Mouse (Mus musculus) neural tube, embryonic 11.5 days (tissue): ENCODE results near the gene Tmem260. TPM values are rescaled to one million over a fixed set of nuclear protein-coding genes. Genes with fewer than 3 reads are reported as not detected.

ENCODE experiments used
- ATAC-seq: fragments of 200-750 bp; cut with Nextera tagmentation; 2 replicates; pipeline ENCODE4 v1.8.0; 2017; ENCODE audit warnings: moderate number of reproducible peaks, mild to moderate bottlenecking, moderate TSS enrichment, moderate library complexity; ENCODE audit not compliant: insufficient read depth, low FRiP score, low TSS enrichment
- DNase-seq: peaks from one replicate; pipeline ENCODE4 v3.0.0-alpha.2; 2015; ENCODE audit warnings: low spot score
- H3K27ac ChIP-seq: fragments of 300-500 bp; sonication (generic); 2 replicates; pipeline ENCODE4 v1.5.1; 2014; ENCODE audit warnings: low read depth, mild to moderate bottlenecking, low read length
- H3K27me3 ChIP-seq: fragments of 300-500 bp; sonication (generic); 2 replicates; pipeline ENCODE4 v1.6.1; 2014; ENCODE audit warnings: mild to moderate bottlenecking, low read length, mixed read lengths; ENCODE audit not compliant: control insufficient read depth, insufficient read depth
- H3K36me3 ChIP-seq: fragments of 300-500 bp; sonication (generic); 2 replicates; pipeline ENCODE4 v1.6.1; 2014; ENCODE audit warnings: mild to moderate bottlenecking, low read length, moderate library complexity, mixed read lengths; ENCODE audit not compliant: control insufficient read depth, insufficient read depth
- H3K4me1 ChIP-seq: fragments of 300-500 bp; sonication (generic); 2 replicates; pipeline ENCODE4 v1.6.1; 2014; ENCODE audit warnings: low read length, mixed read lengths; ENCODE audit not compliant: control insufficient read depth, insufficient read depth
- H3K4me2 ChIP-seq: fragments of 300-500 bp; sonication (generic); 2 replicates; pipeline ENCODE4 v1.6.1; 2014; ENCODE audit warnings: low read depth, mild to moderate bottlenecking, moderate library complexity
- H3K4me3 ChIP-seq: fragments of 300-500 bp; sonication (generic); 2 replicates; pipeline ENCODE4 v1.5.1; 2014; ENCODE audit warnings: low read depth, low read length
- H3K9ac ChIP-seq: fragments of 300-500 bp; sonication (generic); 2 replicates; pipeline ENCODE4 v1.6.1; 2014; ENCODE audit warnings: mild to moderate bottlenecking, low read length
- H3K9me3 ChIP-seq: fragments of 300-500 bp; sonication (generic); 2 replicates; pipeline ENCODE4 v1.6.1; 2016; ENCODE audit warnings: low read length; ENCODE audit not compliant: control insufficient read depth
- WGBS: fragments of 180-500 bp; shearing (Covaris S2); extraction: QIAGEN DNeasy Blood & Tissue Kit; methylation state at CpG from one replicate; pipeline ENCODE4 v1.1.7; 2014; 5-methylcytosine and 5-hydroxymethylcytosine counted together
- polyA plus RNA-seq: library from polyadenylated mRNA; unstranded; fragments of >200 nt; fragmentation: Nextera tagmentation; extraction: Ambion mirVana; gene quantifications from 2 replicates; pipeline ENCODE4 v1.2.1, GENCODE M21; 2014

Tmem260 gene
- polyA plus RNA-seq, 1 experiment from 2014 or later: 25.3 TPM

- ATAC-seq (no peak), DNase-seq (no peak)
- Histone ChIP-seq H3K4me2 (no peak overlapping the region), H3K9me3 (no peaks in the 10 kb centered on the region), H3K27ac (no peak overlapping the region), H3K27me3 (no peaks in the 10 kb centered on the region), H3K36me3 (no peaks in the 10 kb centered on the region), H3K4me3 (no peak overlapping the region), H3K9ac (no peak overlapping the region), H3K4me1 (no peaks in the 10 kb centered on the region)
- WGBS: 92% methylated on average over 2 of the region's 2 CpGs
Observed at GRCm38 (mm10) chr14:48431978-48432377, 13.9 kb upstream of the Tmem260 start.

DNA sequence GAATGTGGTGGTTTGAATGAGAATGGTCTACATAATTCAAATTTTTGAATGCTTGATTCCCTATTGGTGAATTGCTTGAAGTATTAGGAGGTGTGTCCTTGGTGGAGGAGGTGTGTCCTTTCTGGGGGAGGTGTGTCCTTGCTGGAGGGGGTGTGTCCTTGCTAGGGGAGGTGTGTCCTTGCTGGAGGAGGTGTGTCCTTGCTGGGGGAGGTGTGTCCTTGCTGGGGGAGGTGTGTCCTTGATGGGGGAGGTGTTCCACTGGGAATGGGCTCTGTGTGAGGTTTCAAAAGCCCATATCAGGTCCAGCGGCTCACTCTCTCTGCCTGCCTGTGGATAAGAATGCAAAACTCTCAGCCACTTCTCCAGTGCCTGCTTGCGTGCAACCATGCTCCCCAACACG lies 2.1 kb upstream of the Tmem260 start:
- WGBS: 43% methylated on average over 3 of the region's 3 CpGs
- no peaks in the 10 kb centered on the region for H3K36me3 ChIP-seq
- ATAC-seq (no peak), DNase-seq (no peak)
- no peak overlapping the region for H3K9ac ChIP-seq
- H3K27ac ChIP-seq: no peak overlapping the region
- no peaks in the 10 kb centered on the region for H3K9me3 ChIP-seq
- H3K27me3 ChIP-seq: no peaks in the 10 kb centered on the region
- no peak overlapping the region for H3K4me2 ChIP-seq
- H3K4me1 ChIP-seq: peaks cover 6% of the 10 kb centered on the region; the same call in 1 of the 2 replicates
- no peak overlapping the region for H3K4me3 ChIP-seq

GRCm38 (mm10) chr14:48451966-48452407 lies 6.1 kb downstream of the Tmem260 start:
- H3K4me1 ChIP-seq: peaks cover 5% of the 10 kb centered on the region; the same call in 1 of the 2 replicates
- DNase-seq (no peak), ATAC-seq (no peak)
- no peak overlapping the region for H3K4me2 ChIP-seq
- no peaks in the 10 kb centered on the region for H3K27me3 ChIP-seq
- no peaks in the 10 kb centered on the region for H3K9me3 ChIP-seq
- H3K9ac ChIP-seq: no peak overlapping the region
- no peak overlapping the region for H3K27ac ChIP-seq
- 72% methylated on average over 18 of the region's 18 CpGs for WGBS
- H3K36me3 ChIP-seq: no peaks in the 10 kb centered on the region
- H3K4me3 ChIP-seq: no peak overlapping the region

DNA sequence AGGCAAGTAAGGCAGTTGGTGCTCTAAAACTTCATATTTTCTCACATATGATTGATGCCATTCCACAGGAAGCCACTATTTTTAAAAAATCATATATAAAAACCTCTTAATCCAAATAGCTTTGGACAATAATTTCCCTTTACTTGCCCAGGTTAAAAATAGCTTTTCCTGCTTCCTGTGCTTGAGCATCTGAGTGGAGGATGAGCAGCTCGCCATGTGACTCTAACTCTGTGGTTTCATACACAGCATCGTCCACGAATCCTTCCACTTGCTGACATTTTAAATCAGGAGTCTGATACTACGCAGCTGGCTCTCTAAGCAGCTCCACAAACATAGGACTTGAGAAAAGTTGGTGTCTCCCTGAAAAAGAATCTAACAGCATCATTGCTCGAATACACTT lies 7.5 kb downstream of the Tmem260 start:
- ATAC-seq (no peak), DNase-seq (no peak)
- Histone ChIP-seq H3K4me3 (no peak overlapping the region), H3K27me3 (no peaks in the 10 kb centered on the region), H3K4me2 (no peak overlapping the region), H3K9ac (no peak overlapping the region), H3K9me3 (no peaks in the 10 kb centered on the region), H3K4me1 (no peaks in the 10 kb centered on the region), H3K27ac (peak overlapping the region; percentile 44; the same call in 1 of the 2 replicates), H3K36me3 (no peaks in the 10 kb centered on the region)
- 72% methylated on average over 5 of the region's 5 CpGs for WGBS

GRCm38 (mm10) chr14:48456305-48457092 lies 10.6 kb downstream of the Tmem260 start:
- no peaks in the 10 kb centered on the region for H3K36me3 ChIP-seq
- DNase-seq (peak; percentile 32), ATAC-seq (no peak)
- H3K9ac ChIP-seq: no peak overlapping the region
- no peaks in the 10 kb centered on the region for H3K4me1 ChIP-seq
- H3K4me3 ChIP-seq: no peak overlapping the region
- no peak overlapping the region for H3K27ac ChIP-seq
- H3K9me3 ChIP-seq: no peaks in the 10 kb centered on the region
- WGBS: 69% methylated on average over 12 of the region's 12 CpGs
- H3K27me3 ChIP-seq: no peaks in the 10 kb centered on the region
- H3K4me2 ChIP-seq: no peak overlapping the region

DNA sequence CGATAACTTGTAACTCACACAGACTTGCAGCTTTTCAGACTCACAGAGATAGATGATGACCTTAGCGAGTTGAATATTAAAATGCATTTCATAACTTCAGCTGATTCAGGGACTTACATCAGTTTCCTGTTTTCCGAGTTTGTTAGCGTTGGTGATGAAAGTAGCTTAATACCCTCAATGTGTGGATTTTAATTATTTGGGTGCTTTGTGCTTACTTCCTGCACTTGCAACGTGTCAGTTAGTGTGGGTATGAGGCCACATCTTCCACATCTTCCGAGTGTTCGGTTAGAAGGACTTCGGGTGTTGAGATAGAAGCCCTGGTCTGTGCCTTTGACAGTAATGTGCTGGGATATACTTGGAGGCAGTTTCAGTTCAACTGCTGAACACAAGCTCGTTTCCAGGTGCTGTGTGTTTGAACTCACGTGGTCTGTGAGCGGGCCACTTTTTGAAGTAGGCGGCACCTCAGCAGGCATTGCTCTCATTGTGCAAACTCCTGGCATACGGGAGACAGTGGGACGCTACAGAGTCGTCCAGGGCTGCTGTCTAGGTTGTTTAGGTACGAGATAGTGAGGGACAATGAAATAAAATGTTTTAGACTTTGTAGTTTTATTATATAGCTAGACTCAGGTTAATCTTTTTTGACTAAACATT lies 11.5 kb downstream of the Tmem260 start:
- Histone ChIP-seq H3K4me3 (no peak overlapping the region), H3K4me1 (no peaks in the 10 kb centered on the region), H3K27me3 (no peaks in the 10 kb centered on the region), H3K9ac (no peak overlapping the region), H3K36me3 (no peaks in the 10 kb centered on the region), H3K27ac (no peak overlapping the region), H3K4me2 (no peak overlapping the region), H3K9me3 (no peaks in the 10 kb centered on the region)
- ATAC-seq: no peak
- 92% methylated on average over 16 of the region's 16 CpGs for WGBS
- no peak for DNase-seq

DNA sequence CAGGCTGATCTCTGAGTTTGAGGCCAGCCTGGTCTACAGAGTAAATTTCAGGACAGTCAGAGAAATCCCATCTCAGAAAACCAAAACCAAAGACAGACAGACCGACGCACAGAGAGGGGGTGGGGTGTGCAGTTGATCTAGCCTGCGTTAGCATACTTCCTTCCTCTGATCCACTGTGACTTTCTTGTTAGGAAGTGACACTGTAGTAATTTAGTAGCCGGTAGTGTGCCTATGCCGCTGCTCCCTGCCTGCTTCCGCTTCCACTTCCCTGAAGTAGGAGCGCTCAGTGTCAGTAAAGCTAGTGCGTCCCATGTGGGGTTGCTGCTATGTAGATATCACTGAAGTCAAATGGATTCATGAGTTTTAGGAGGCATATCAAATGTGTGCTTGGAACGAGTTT lies 13.0 kb downstream of the Tmem260 start:
- Histone ChIP-seq H3K4me3 (no peak overlapping the region), H3K27ac (no peak overlapping the region), H3K4me1 (no peaks in the 10 kb centered on the region), H3K9me3 (no peaks in the 10 kb centered on the region), H3K9ac (no peak overlapping the region), H3K4me2 (no peak overlapping the region), H3K27me3 (no peaks in the 10 kb centered on the region), H3K36me3 (no peaks in the 10 kb centered on the region)
- 92% methylated on average over 9 of the region's 9 CpGs for WGBS
- no peak for DNase-seq
- no peak for ATAC-seq

DNA sequence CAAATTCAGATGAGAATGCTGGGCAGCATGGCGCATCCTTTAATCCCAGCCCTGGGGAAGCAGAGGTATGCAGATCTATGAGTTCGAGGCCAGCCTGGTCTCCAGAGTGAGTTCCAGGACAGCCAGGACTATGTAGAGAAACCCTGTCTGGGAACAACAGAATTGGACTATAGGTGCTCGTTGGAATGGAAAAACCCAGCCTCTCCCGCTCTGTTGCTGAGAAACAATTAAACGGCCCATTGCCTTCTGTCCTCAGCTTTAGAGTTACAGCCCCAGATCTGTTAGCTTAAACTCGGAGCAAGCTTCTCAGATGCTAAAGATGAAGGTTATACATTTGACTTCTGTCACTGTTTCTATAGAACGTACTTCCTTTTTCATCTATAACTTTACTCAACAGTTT lies 22.4 kb downstream of the Tmem260 start:
- 53% methylated on average over 7 of the region's 7 CpGs for WGBS
- no peaks in the 10 kb centered on the region for H3K9me3 ChIP-seq
- ATAC-seq: no peak
- no peaks in the 10 kb centered on the region for H3K4me1 ChIP-seq
- H3K4me2 ChIP-seq: no peak overlapping the region
- no peak for DNase-seq
- no peaks in the 10 kb centered on the region for H3K36me3 ChIP-seq
- H3K27me3 ChIP-seq: no peaks in the 10 kb centered on the region
- H3K27ac ChIP-seq: no peak overlapping the region
- H3K4me3 ChIP-seq: no peak overlapping the region
- no peak overlapping the region for H3K9ac ChIP-seq
